ENCODE assay signal across 7 mouse cellular contexts in genomic region chr14:30654691-30655228, GRCm38 (mm10). TPM values are rescaled to one million over a fixed set of nuclear protein-coding genes. Genes with fewer than 3 reads are reported as not detected.
DNase-seq lines count a peak whose midpoint lies in the region; ATAC-seq and TF ChIP-seq lines count a peak whose summit lies in the region.

No protein-coding gene starts in this region.

- no peaks in the 10 kb centered on the region for H3K36me3 ChIP-seq in lung, postnatal 0 days (ENCODE audit: insufficient read depth, low read length)
- H3K36me3 ChIP-seq in embryonic facial prominence, embryonic 13.5 days: peaks cover 7% of the 10 kb centered on the region
- peaks cover 18% of the 10 kb centered on the region for H3K36me3 ChIP-seq in limb, embryonic 13.5 days
- no peaks in the 10 kb centered on the region for H3K36me3 ChIP-seq in stomach, embryonic 15.5 days

- no peak for TF ChIP-seq EP300 in lung, postnatal 0 days (IDR thresholded peaks at IDR 0.05)

- peak overlapping the region; percentile 66 for H3K4me2 ChIP-seq in lung, postnatal 0 days (replicated peaks; ENCODE audit: low read depth, low read length)
- peak overlapping the region; percentile 81 for H3K4me2 ChIP-seq in embryonic facial prominence, embryonic 13.5 days
- H3K4me2 ChIP-seq in limb, embryonic 13.5 days (replicated peaks): peak overlapping the region; percentile 82
- H3K4me2 ChIP-seq in stomach, embryonic 15.5 days: peak overlapping the region; percentile 73

- H3K27me3 ChIP-seq in lung, postnatal 0 days (replicated peaks; ENCODE audit: insufficient read depth, low read length): no peaks in the 10 kb centered on the region
- H3K27me3 ChIP-seq in embryonic facial prominence, embryonic 13.5 days: no peaks in the 10 kb centered on the region
- no peaks in the 10 kb centered on the region for H3K27me3 ChIP-seq in limb, embryonic 13.5 days
- H3K27me3 ChIP-seq in stomach, embryonic 15.5 days (replicated peaks): no peaks in the 10 kb centered on the region

- peak overlapping the region; percentile 87 for H3K27ac ChIP-seq in lung, postnatal 0 days (ENCODE audit: low read length)
- H3K27ac ChIP-seq in embryonic facial prominence, embryonic 13.5 days: peak overlapping the region; percentile 83
- peak overlapping the region; percentile 88 for H3K27ac ChIP-seq in limb, embryonic 13.5 days
- H3K27ac ChIP-seq in stomach, embryonic 15.5 days: peak overlapping the region; percentile 89

- no peak for ATAC-seq in lung, postnatal 0 days
- ATAC-seq in embryonic facial prominence, embryonic 13.5 days (ENCODE audit: insufficient number of reproducible peaks, insufficient read depth, low FRiP score, low TSS enrichment, low read depth): no peak
- ATAC-seq in limb, embryonic 13.5 days (ENCODE audit: low FRiP score, low read depth): no peak
- ATAC-seq in stomach, embryonic 15.5 days (ENCODE audit: insufficient read depth, low FRiP score, low read depth): no peak

- TF ChIP-seq CTCF in lung, postnatal 0 days (IDR thresholded peaks at IDR 0.05): no peak; the same call in 1 of the 2 replicates

- peaks cover 3% of the 10 kb centered on the region; the same call in 1 of the 2 replicates for H3K4me1 ChIP-seq in lung, postnatal 0 days (ENCODE audit: insufficient read depth, low read depth, low read length)
- H3K4me1 ChIP-seq in embryonic facial prominence, embryonic 13.5 days: peaks cover 9% of the 10 kb centered on the region
- peaks cover 11% of the 10 kb centered on the region for H3K4me1 ChIP-seq in limb, embryonic 13.5 days
- H3K4me1 ChIP-seq in stomach, embryonic 15.5 days: peaks cover 5% of the 10 kb centered on the region; the same call in 1 of the 2 replicates

- 38% methylated on average over 4 of the region's 4 CpGs for WGBS in lung, postnatal 0 days
- WGBS in embryonic facial prominence, embryonic 13.5 days: 46% methylated on average over 4 of the region's 4 CpGs
- WGBS in limb, embryonic 13.5 days: 45% methylated on average over 4 of the region's 4 CpGs
- 41% methylated on average over 4 of the region's 4 CpGs for WGBS in stomach, embryonic 15.5 days

- no peaks in the 10 kb centered on the region for H3K9me3 ChIP-seq in lung, postnatal 0 days (ENCODE audit: low read length)
- no peaks in the 10 kb centered on the region for H3K9me3 ChIP-seq in embryonic facial prominence, embryonic 13.5 days
- no peaks in the 10 kb centered on the region for H3K9me3 ChIP-seq in limb, embryonic 13.5 days
- H3K9me3 ChIP-seq in stomach, embryonic 15.5 days: no peaks in the 10 kb centered on the region

- peak overlapping the region; percentile 87 for H3K9ac ChIP-seq in lung, postnatal 0 days (replicated peaks; ENCODE audit: low read depth)
- peak overlapping the region; percentile 98 for H3K9ac ChIP-seq in embryonic facial prominence, embryonic 13.5 days
- H3K9ac ChIP-seq in limb, embryonic 13.5 days: peak overlapping the region; percentile 97
- peak overlapping the region; percentile 99 for H3K9ac ChIP-seq in stomach, embryonic 15.5 days

- peak overlapping the region; percentile 62 for H3K4me3 ChIP-seq in lung, postnatal 0 days (ENCODE audit: low read depth, low read length)
- H3K4me3 ChIP-seq in embryonic facial prominence, embryonic 13.5 days: peak overlapping the region; percentile 71
- H3K4me3 ChIP-seq in limb, embryonic 13.5 days: peak overlapping the region; percentile 95
- H3K4me3 ChIP-seq in stomach, embryonic 15.5 days (replicated peaks): peak overlapping the region; percentile 100

- DNase-seq in lung, postnatal 0 days (ENCODE audit: low spot score): no peak
- DNase-seq in lung, postnatal 25 days (ENCODE audit: low spot score): no peak
- DNase-seq in thymus, postnatal 25 days: no peak
- DNase-seq in testis, postnatal 10 days (ENCODE audit: low spot score): no peak

RNA-seq across cellular contexts. Expression of gene Rft1, which starts 0.6 kb away (rescaled TPM):
- polyA plus RNA-seq in lung, postnatal 0 days (2015; fragmentation: Nextera tagmentation; extraction: Ambion mirVana): 14.4 and 15.5 TPM in 2 replicates
- 21.5 and 21.6 TPM in 2 replicates for polyA plus RNA-seq in embryonic facial prominence, embryonic 13.5 days (2015; fragmentation: Nextera tagmentation; extraction: Ambion mirVana)
- 20.7 and 21.0 TPM in 2 replicates for polyA plus RNA-seq in limb, embryonic 13.5 days (2015; fragmentation: Nextera tagmentation; extraction: Ambion mirVana)
- polyA plus RNA-seq in stomach, embryonic 15.5 days (2015; fragmentation: Nextera tagmentation; extraction: Ambion mirVana): 14.7 and 17.3 TPM in 2 replicates

RNA-seq across cellular contexts. Expression of gene Prkcd, which starts 28.8 kb away (rescaled TPM):
- polyA plus RNA-seq in lung, postnatal 0 days (2015; fragmentation: Nextera tagmentation; extraction: Ambion mirVana): 59.4 and 68.4 TPM in 2 replicates
- polyA plus RNA-seq in embryonic facial prominence, embryonic 13.5 days (2015; fragmentation: Nextera tagmentation; extraction: Ambion mirVana): 50.9 and 52.0 TPM in 2 replicates
- 50.8 and 58.5 TPM in 2 replicates for polyA plus RNA-seq in limb, embryonic 13.5 days (2015; fragmentation: Nextera tagmentation; extraction: Ambion mirVana)
- 56.2 and 59.1 TPM in 2 replicates for polyA plus RNA-seq in stomach, embryonic 15.5 days (2015; fragmentation: Nextera tagmentation; extraction: Ambion mirVana)

RNA-seq across cellular contexts. Expression of gene Sfmbt1, which starts 59.9 kb away (rescaled TPM):
- 8.2 and 8.9 TPM in 2 replicates for polyA plus RNA-seq in lung, postnatal 0 days (2015; fragmentation: Nextera tagmentation; extraction: Ambion mirVana)
- polyA plus RNA-seq in embryonic facial prominence, embryonic 13.5 days (2015; fragmentation: Nextera tagmentation; extraction: Ambion mirVana): 14.7 and 17.6 TPM in 2 replicates
- polyA plus RNA-seq in limb, embryonic 13.5 days (2015; fragmentation: Nextera tagmentation; extraction: Ambion mirVana): 15.3 and 15.5 TPM in 2 replicates
- polyA plus RNA-seq in stomach, embryonic 15.5 days (2015; fragmentation: Nextera tagmentation; extraction: Ambion mirVana): 12.1 and 12.2 TPM in 2 replicates
